Mouse (Mus musculus): ENCODE data around the gene Prokr2.

- no peak for TF ChIP-seq CTCF (IDR thresholded peaks at IDR 0.05; ENCODE audit: borderline replicate concordance, extremely low read depth, insufficient read depth, insufficient read length)
- no peak for TF ChIP-seq POLR2A (IDR thresholded peaks at IDR 0.05; ENCODE audit: borderline replicate concordance, extremely low read depth, insufficient read depth, insufficient read length, poor library complexity, severe bottlenecking)
These were observed 77.9 kb downstream of the Prokr2 start for GRCm38 (mm10) chr2:132307213-132307843.
